Mouse (Mus musculus) forebrain, embryonic 11.5 days (tissue): ENCODE results near the gene Gm21477. TPM values are rescaled to one million over a fixed set of nuclear protein-coding genes. Genes with fewer than 3 reads are reported as not detected.
"Not testable (repeated sequence)": the region's sequence is repeated elsewhere in the genome, so short reads cannot be mapped to it uniquely, and the experiment has no call there.

Experiments used
- ATAC-seq: fragments of 200-750 bp; cut with Nextera tagmentation; replicated peaks from 2 replicates; pipeline ENCODE4 v1.8.0; 2017; ENCODE audit warnings: moderate TSS enrichment; ENCODE audit not compliant: low FRiP score
- DNase-seq: peaks from one replicate; pipeline ENCODE4 v3.0.0-alpha.2; 2017; ENCODE audit warnings: low spot score
- H3K27ac ChIP-seq: fragments of 300-500 bp; sonication (generic); 2 replicates; pipeline ENCODE4 v1.5.1; 2014; ENCODE audit warnings: low read depth, low read length
- H3K27me3 ChIP-seq: fragments of 300-500 bp; sonication (generic); 2 replicates; pipeline ENCODE4 v1.6.1; 2014; ENCODE audit warnings: mild to moderate bottlenecking, low read length, mixed read lengths; ENCODE audit not compliant: control insufficient read depth, insufficient read depth
- H3K36me3 ChIP-seq: fragments of 300-500 bp; sonication (generic); 2 replicates; pipeline ENCODE4 v1.6.1; 2014; ENCODE audit warnings: mild to moderate bottlenecking, low read length, moderate library complexity, mixed read lengths; ENCODE audit not compliant: control insufficient read depth, insufficient read depth
- H3K4me1 ChIP-seq: fragments of 300-500 bp; sonication (generic); replicated peaks from 2 replicates; pipeline ENCODE4 v1.6.1; 2014; ENCODE audit warnings: low read length, mixed read lengths; ENCODE audit not compliant: control insufficient read depth, insufficient read depth
- H3K4me2 ChIP-seq: fragments of 300-500 bp; sonication (generic); 2 replicates; pipeline ENCODE4 v1.6.1; 2014; ENCODE audit warnings: low read depth, mild to moderate bottlenecking, low read length, moderate library complexity, mixed read lengths; ENCODE audit not compliant: severe bottlenecking
- H3K4me3 ChIP-seq: fragments of 300-500 bp; sonication (generic); 2 replicates; pipeline ENCODE4 v1.5.1; 2014; ENCODE audit warnings: low read depth, low read length
- H3K9ac ChIP-seq: fragments of 300-500 bp; sonication (generic); 2 replicates; pipeline ENCODE4 v1.6.1; 2014; ENCODE audit warnings: low read length
- H3K9me3 ChIP-seq: fragments of 300-500 bp; sonication (generic); 2 replicates; pipeline ENCODE4 v1.6.1; 2016; ENCODE audit warnings: low read length, mixed read lengths; ENCODE audit not compliant: control insufficient read depth
- WGBS: fragments of 180-500 bp; shearing (Covaris S2); extraction: QIAGEN DNeasy Blood & Tissue Kit; methylation state at CpG from one replicate; pipeline ENCODE4 v1.1.7; 2014; 5-methylcytosine and 5-hydroxymethylcytosine counted together
- polyA plus RNA-seq: library from polyadenylated mRNA; unstranded; fragments of >200 nt; fragmentation: Nextera tagmentation; extraction: Ambion mirVana; gene quantifications from 2 replicates; pipeline ENCODE4 v1.2.1, GENCODE M21; 2014

Gene Gm21477
- not detected in 2 replicates for polyA plus RNA-seq

DNA sequence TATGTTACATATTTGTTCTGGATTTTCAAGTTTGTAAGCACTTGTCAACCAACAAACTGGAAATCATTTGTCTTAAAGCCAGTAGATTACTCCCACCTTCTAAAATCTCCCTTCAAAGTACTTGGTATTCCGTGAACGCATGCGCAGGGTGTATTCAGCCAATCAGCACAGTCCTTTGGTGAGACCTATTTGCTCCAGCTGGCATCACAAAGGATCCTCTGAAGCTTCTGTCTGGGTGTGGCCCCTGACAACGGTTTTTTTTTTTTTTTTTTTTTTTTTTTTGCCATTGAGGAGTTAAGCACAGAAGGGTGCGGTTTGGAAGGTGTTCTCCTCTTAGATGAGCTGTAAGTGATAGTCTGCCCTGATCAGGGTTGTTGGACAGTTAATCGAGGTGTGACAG is at the start of gene Gm21477:
Gene Gm21477 (plus strand): TSS at position 301 of the 400 bp plus-strand sequence.
- not testable (repeated sequence) for DNase-seq, ATAC-seq, H3K4me3 ChIP-seq, H3K4me2 ChIP-seq, H3K27me3 ChIP-seq, H3K27ac ChIP-seq, H3K36me3 ChIP-seq, H3K9me3 ChIP-seq, H3K9ac ChIP-seq, H3K4me1 ChIP-seq
- no CpG with 5 or more reads among the region's 6 CpGs for WGBS
